Mouse (Mus musculus): ENCODE data around the gene Shank2.

Gene Shank2

DNA sequence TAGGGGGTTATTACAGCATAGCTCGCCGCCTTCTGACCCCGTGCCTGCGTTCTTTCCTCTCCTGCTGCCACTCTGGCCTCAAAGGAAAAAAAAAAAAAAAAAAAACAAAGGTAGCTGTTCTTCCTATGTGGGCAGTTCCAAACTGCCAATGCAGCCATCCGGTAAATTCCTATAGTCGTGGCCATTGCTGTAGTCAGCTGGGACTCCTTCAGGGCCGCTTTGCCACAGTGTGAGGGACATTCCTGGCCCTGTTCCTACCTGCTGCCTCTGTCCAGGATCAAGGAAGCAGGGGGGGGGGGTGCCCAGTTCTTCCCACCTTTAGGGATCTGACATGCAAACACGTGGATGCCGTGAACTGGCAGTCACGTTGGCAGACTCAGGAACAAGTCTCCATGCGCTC lies 29.1 kb downstream of the Shank2 start:
- no peak for DNase-seq (ENCODE audit: low spot score)

DNA sequence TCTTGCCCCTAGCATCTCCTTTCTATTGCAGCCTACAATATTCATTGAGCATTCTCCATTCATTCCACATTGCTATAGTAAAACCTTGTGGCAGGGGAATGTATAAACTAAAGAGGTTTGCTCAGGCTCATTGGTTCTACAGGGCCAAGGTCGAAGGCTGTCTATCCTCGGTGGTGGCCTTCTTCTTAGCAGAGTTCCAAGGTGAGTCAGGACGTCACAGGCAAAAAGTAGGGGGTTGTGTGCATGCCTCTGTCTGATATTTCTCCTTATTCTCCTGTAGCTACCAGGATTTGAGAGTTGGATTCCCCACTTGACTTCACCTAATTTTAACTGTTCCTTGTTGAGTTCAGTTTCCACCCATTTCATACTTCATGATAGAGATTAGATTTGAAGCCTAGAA lies 29.9 kb downstream of the Shank2 start:
- no peak for DNase-seq (ENCODE audit: low spot score)

DNA sequence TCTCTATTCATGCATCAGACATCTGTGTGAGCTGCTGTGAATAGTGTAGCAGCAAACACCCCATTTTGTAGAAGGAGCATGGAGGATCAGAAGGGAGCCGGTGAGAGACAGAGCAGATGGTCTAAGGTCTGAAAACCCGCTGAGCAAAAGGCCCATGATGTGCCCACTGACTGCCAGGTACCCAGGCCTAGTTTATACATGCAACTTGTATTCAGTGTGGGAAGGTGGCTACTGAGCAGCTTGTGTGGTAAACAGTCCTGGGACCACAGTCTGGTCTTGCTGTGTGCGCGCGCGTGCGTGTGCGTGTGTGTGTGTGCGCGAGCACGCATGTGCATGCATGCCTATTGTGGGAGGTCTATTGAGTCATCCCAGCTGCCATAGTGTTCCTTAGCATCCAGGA lies 35.8 kb downstream of the Shank2 start:
- DNase-seq (ENCODE audit: low spot score), result no peak

DNA sequence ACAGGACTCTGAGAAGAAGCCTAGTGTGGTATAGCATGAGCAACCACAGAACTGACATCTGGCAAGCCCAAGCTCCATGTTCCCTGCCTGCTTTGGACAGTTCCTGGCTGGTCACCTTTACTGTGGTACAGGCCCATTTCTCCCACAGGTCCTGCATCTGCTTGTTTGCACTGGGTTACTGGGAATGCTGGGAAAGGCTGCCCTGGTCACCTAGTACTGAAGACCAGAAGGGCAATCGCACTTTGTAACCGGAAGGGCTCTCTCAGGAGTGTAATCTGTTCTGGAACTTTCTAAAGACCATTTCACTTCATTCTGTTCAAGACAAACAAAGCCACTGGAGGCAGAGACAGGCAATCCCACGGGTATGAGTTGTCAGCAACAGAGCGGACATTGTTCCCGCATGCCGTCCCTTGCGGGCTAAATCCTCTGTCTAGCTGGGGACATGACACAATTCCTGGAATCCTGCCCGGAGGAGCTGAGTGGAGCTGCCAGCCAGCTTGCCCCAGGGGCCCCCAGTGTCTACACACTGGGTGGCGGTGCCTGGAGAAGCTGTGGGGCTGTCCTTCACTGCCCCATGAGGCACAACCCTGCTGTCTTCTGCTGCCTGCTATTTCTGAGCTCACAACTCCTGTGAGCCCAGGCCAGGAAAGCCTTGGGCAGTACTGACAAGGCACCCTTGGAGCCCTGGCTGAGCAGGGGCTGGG lies 36.4 kb downstream of the Shank2 start:
- no peak for DNase-seq (ENCODE audit: low spot score)

DNA sequence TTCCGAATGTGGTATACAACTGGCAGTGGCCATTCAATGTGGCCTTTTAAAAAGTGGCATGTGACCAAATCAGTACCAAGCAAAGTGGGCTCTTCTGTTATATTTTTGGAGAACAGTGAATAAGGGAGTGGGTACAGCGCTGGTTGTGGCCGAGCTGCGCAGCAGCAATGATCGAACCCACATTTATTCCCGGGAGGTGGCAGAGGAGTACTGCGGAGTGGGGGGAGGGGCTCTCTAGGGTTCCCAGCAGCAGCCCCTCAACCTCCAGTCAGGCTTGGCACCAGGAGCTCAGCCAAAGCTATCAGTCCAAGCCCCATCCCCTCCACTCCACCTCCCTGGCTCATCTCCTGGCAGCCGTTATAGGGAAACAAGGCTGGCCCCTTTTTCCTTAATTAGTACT lies 37.0 kb downstream of the Shank2 start:
- DNase-seq (ENCODE audit: low spot score), result no peak

DNA sequence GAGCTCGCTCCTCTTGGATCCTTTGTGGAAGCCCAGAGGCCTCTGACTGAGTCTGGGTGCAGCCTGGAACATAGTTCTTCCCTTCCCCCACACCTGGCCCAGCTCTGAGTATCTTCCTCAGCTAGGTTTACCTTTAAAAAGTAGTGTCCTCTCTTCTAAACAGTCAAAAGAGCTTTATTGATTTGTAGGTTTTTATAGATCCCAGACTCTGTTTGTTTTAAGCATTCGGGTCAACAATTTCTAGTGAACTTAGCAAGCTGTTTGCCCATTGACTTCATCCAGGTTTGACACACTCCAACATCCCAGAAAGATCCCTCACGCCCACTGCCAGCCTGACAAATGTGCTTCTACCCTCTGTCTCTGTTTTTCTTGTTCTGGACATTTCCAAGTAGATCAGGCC lies 38.6 kb downstream of the Shank2 start:
- DNase-seq (ENCODE audit: low spot score), result no peak

DNA sequence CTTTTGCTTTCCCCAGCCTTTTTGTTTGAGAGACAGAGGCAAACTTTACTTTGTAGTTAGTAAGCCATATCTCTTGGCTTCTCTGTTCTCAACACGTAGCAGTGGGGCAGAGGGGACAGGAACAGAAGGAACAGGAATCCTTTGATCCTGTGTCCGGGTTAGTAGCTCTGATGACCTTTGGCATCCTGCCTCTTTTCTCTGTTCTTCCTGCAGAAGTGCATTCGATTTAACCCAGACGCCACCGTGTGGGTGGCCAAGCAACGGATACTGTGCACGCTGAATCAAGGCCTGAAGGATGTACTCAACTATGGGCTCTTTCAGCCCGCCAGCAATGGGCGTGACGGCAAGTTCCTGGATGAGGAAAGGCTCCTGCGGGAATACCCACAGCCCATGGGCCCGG lies 50.3 kb downstream of the Shank2 start:
- DNase-seq (ENCODE audit: low spot score), result peak; percentile 12

DNA sequence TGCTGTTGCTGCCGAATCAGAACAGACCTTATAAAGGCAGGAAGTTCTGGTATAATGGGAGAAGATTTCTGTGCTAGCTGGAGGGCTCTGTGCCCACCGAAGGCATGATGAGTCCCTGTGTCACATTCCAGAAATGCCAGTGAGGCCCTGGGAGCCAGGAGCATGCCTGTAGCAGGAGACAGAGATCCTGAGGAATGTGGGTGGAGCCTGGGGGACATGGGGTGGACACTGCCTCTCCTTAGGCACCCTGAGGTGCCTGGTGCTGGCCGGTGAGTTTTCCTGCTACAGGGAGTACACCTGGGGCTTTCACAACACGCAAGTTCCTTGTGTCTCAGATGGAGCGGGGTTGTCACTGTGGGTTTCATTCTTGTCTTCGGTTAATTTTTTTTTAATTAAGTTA lies 53.5 kb downstream of the Shank2 start:
- no peak for DNase-seq (ENCODE audit: low spot score)

DNA sequence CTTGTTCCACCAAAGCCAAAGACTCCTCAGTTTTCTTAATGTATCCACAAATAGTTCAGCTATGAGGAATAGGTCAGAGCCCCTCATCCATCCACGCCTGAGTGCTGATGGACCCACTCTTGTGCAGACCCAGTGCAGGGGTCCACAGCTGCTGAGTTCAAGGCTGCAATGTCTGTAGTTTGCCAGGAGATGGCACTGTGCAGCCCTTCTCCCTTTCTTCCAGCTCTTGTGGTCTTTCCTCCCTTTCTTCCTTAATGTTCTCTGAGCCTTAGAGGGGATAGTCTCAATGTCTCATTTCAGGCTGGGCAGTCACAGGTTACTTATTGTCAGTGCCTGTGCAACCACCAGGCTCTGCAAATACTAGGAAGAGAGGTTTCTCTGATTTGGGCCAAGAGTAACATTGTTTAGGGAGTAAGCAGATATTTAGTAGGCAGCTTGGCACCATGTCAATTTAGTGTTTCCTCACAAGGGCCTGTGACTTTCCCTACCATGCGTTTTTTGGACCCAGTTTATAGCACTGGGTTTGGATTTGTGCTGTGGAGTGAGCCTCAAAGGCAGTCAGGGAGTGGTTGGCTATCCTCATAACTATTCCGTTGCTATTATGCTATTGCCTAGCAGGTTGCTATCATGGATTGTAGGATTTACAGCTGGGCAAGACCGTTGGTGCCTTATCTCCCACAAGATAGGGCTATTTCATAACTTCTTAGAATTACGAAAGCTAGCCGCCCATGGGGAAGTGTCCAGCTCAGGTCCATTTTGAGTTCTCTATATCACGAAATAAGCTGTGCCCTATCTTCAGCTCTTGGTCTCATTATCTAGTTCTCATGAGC lies 54.2 kb downstream of the Shank2 start:
- peak; percentile 33 for DNase-seq (ENCODE audit: low spot score)

DNA sequence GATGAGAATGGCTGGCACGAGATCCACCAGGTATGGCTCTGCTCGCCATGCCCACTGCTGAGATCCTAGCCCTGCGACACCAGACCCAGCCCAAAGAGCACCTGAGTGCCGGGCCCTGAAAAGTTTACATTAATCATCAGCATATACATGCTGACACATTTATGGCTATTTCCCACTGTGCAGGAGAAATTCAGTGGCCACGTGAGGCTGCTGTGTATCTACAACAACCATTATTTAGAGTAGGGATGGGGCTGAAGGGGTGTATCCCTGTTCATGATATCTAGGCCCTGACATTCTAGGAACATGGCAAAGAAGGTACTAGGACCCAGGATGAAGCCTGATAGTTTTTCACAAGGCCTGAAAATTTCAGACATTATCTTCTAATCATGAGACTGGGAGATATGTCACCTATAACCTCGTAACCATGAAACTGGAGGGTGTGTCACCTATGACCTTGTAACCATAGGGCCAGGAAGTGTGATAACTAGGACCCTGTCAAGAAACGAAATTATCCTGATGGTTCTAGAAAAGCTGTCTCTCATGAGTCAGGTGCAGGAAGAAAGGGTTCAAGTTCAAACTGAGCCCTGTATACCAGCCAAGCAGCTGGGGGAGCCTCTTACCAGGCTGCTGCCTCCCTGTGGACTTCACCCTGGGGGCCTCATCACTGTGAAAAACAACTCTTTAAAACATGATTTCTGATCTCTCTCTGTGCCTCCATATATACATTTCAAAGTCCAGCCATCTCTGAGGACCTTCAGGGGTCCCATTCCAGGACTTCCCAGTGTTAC lies 68.6 kb downstream of the Shank2 start:
- no peak for DNase-seq (ENCODE audit: low spot score)

DNA sequence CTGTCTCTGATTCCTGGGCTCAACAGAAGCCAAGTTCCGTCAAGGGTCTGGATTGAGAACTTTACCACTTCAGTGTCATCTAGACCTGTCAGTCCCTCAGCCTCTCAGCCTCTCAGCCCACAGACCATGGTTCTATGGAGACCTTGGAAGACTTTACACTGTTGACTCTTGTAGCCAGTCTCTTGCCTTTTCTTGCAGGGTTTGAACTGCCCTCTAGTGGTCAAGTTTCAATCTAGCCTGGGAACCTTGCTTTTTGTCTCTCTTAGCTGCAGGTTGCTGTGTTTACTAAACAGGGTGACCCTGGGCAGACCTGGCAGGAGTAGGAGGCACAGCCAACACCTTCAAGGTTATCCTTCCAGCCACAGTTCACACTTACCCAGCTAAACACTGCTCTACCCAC lies 70.5 kb downstream of the Shank2 start:
- no peak for DNase-seq (ENCODE audit: low spot score)

DNA sequence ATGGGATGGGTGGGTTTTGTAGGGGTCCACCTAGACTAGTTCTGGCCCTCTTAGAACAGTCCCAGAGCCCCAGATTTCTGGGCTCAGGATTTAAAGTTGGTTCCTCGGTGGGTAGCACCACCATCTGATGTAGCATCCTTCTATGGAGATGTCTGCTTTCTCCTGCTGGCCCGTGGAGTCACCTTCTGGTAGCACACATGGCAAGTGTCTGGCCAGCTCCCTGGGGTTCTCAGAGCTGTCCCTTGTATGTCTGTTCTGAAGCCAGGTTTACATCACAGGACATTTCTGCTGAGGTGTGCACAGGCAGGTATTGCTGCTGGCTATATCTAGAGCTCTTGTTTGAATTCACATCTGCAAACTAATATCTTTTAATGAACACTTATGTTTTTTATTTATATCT lies 71.1 kb downstream of the Shank2 start:
- no peak for DNase-seq (ENCODE audit: low spot score)

DNA sequence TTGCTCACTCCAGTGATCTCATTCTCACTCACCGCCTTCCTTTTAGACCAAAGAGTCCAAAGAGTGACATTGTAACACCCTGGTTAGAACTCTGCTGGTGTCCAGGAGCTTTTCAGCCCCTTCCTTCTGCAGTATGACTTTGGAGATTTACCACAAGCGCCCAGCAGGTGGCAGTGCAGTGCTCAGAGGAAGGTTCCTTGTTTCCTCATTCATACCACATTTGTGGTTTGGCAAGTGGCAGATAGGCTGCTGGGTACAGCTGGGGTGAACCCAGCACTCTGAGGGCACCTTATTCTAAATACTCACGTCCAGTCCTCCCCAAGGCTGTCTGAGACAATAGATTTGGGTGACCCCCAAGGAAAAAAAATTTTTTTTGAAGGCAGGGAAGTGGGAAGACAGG lies 73.0 kb downstream of the Shank2 start:
- DNase-seq (ENCODE audit: low spot score), result peak; percentile 17

DNA sequence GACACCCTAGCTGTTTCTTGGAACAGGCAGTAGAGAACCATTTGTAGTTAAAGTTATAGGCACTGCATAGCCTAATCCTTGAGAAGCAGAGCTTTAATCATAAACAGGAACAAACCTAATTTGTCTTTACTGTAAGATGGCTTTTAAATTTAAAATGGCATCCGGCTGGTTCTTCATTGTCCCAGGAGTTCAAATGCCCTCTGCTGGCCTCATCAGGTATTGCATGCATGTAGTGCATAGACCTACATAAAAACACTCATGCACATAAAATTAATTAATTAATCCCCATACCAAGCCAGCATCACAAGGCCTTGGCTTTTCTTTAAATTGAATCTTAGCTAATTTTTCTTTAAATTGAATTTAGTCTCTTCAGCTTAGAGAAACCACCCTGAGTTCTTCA lies 76.9 kb downstream of the Shank2 start:
- no peak for DNase-seq (ENCODE audit: low spot score)

DNA sequence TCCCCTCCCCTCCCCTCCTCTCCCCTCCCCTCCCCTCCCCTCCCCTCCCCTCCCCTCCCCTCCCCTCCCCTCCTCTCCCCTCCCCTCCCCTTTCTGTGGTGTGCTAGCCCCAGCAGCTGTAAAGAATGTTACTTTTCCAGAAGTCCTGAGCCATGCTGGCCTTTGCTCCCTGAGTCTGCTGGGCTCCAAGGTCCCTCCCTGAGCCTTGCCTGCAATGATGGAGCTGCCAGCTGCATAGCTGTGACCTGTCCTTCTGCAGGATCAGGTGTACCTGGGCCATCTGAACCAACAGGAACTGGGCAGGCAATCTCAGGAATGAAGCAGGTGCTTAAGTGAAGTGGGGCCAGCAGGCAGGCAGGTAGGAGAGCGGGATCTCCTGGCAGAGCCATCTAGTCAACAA lies 78.1 kb downstream of the Shank2 start:
- no peak for DNase-seq (ENCODE audit: low spot score)

DNA sequence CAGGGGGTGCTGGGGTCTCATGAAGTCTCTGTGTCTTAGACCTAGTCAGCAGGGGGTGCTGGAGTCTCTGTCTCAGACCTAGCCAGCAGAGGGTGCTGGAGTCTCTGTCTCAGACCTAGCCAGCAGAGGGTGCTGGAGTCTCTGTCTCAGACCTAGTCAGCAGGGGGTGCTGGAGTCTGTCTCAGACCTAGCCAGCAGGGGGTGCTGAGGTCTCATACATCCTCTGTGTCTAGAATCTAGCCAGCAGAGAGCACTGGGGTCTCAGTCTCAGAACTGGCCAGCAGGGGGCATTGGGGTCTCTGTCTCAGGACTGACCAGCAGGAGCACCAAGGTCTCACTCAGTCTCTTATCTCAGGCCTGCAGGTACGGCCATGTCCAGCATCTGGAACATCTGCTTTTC lies 79.7 kb downstream of the Shank2 start:
- no peak for DNase-seq (ENCODE audit: low spot score)

DNA sequence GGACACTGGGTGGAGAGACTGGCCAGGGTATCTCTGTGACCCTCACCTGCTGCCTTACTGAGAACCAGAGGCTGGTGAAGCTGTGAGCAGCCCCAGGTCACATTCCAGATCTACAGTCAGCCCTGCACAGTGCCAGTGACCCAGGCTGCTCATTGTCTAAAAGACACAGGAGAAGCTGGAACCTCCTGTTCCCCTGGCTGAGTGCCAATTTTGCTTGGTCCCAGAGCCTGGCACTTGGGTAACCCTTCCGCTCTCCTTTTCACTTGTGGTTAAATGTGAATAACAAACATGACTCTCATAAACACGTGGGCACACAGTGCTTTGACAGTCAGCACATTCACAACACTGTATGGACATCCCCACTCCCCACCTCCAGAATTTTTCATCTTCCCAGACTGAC lies 80.2 kb downstream of the Shank2 start:
- DNase-seq (ENCODE audit: low spot score), result no peak

DNA sequence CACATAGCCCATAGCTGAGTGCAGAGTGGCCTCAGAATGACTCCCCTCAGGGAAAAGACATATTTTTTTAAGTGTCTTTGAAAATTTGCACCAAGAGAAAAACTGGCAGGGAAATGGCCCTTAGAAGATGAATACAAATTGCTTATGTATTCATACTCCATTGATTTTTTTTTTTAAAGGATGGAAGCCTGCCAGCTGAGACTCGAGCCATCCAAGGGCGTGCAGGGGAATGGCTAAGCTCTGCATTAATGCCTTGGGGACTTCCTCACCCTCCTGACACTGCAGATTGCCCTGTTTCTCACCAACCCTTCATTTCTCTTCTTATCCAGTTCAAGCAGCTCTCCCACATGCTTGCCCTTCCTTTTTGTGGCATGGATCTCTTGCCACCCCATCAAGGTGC lies 85.5 kb downstream of the Shank2 start:
- no peak for DNase-seq (ENCODE audit: low spot score)

DNA sequence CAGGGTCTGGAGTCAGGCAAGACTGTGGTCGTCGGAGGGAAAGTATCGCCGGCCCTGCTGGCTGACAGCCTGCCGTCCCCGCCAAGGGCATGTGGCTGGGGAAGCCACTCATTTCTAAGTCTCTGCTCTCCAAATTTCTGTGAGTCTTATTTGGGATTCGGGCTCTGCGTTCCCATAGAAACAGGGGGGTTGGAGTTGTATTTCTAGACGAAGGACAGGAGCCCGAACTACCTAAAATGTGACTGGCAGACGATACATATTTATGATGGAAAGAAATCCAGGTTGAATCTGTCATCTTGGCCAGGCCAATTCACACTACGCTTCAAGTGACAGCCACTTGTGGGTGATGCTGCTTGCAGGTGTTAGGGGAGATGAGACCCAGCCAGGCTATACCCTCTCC lies 92.4 kb downstream of the Shank2 start:
- DNase-seq (ENCODE audit: low spot score), result no peak

DNA sequence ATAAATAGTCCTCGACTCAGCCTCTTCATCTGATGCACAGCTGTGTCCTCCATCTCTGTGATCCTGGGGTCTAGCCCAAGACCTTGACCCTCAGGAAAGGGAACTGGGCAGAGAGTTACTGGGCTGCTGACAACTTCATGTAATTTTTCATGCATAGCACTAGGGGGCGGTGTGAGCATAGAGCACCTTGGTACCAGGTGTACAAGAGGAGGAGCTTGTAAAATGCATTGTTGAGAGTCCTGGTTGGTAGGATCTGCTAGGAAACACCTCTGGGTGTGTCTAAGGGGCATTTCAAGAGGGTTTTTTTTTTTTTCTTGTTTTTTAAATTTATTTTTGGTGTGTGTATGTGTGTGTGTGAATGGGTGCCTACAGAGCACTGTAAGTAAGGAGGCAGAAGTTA lies 95.6 kb downstream of the Shank2 start:
- no peak for DNase-seq (ENCODE audit: low spot score)

DNA sequence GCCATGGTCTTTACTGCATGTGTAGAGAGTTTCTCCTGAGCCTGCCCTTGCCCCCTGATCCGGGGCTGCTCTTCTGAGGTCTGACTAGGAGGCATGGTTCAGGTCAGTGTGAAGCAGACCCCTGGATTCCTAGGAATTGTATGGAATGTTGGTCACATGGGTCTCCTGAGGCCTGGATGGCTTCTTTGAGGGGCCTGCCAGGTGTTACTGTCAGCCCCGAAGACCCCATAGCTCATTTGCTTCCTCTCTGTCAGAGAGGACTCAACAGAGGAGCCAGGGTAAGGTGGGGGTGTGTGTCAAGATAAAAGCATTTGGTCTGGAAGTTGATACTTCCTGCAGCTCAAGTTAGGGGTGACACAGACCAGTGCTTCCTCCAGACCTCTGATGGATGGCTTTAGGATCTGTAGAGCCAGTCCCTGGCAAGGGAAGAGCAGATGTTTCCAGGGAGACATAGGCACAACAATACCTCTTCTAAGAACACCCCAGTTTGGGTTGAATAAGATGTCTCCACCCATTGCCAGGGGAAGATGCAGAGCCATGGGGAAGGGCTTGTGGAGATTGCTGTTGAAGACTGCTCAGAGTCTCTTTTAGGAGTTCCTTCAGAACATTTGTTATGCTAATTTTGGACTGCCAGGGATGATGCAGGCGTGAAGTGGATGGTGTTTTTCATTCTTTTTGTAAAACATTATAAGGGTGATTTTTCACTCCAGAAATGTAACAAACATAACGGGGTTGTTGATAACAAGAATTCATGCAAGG lies 100.7 kb downstream of the Shank2 start:
- no peak for DNase-seq (ENCODE audit: low spot score)

DNA sequence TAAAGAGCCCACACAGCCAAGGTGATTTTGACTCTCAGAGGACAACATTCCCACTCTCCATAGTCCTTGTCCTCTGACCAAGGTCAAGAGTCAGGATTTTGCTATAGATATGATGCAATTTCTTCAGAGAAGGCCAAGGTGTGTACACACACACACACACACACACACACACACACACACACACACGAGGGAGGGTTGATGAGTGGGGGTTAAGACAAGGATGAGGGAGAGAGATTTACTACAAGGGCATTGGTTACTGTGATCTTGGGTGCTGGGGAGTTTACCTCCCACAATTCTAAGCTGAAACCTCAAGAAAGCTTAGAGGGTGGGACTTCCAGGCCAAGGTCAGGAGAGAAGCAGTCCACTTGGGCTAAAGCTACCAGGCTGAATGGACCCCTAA lies 104.2 kb downstream of the Shank2 start:
- no peak for DNase-seq (ENCODE audit: low spot score)

Measured in ovary, adult 18-20 months (tissue).